Mouse (Mus musculus) layer of hippocampus, adult 11-12 months (tissue): ENCODE measurements around the gene Doc2a.

ENCODE experiments used
- DNase-seq: peaks from one replicate; pipeline ENCODE4 v3.0.0; 2022; ENCODE audit warnings: low spot score

Doc2a gene

DNA sequence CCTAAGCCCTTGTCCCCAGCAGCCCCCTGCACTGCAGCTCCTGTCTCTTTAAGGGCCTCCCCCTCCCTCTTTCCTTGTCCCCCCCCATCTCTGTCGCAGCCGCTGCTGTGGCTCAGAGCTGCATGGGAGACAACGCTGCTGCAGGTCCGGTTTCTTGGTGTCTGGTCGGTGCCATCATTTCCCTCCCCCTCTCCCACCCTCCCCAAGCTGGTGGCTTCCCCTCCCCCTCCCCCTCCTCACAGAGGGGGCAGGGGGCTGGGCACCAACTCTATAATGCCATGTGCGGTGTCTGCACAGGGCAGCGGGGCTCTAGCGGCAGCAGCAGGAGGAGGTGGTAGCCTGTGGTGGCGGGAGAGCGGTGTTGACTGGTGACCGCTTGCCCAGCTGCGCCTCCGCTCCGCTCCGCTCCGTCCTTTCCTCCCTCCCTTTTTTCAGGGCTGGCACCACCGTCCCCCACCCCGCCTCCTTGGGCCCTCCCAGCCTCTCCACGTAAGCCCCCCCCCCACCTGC lies 24.0 kb upstream of the Doc2a start:
- DNase-seq: no peak

GRCm38 (mm10) chr7:126823940-126824339 lies 23.3 kb upstream of the Doc2a start:
- no peak for DNase-seq

GRCm38 (mm10) chr7:126825403-126825802 lies 21.8 kb upstream of the Doc2a start:
- no peak for DNase-seq

GRCm38 (mm10) chr7:126825952-126826351 lies 21.3 kb upstream of the Doc2a start:
- DNase-seq: no peak

GRCm38 (mm10) chr7:126831539-126831938 lies 15.7 kb upstream of the Doc2a start, which contains the start of gene 4930451I11Rik:
Gene 4930451I11Rik (minus strand): TSS chr7:126831639.
- DNase-seq: no peak

DNA sequence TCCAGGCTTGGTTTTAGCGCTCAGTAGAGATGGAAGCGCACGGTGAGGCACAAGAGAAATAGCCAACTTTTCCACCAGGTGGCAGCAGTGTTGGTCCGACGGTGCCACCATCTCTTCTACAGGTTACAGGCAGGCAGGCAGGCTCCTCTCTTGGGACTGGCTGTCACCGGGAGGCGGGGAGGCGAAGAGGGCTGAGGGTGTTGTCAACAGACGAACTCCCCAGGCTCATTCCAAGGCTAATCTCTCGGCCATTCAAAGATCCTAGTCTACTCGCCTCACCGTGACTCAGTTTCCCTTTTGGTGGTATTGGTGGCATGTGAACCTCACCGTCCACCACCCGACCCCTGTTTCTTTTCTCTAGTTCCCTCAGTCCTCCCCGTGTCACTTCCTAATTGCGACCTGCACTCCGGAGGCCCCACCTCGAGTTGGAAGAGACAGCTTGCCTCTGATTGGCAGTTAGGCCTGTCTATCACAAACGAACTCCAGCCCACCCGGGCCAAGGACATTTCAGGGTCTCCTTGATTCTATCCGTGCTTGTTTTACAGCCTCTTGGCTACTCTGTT lies 15.1 kb upstream of the Doc2a start:
- peak; percentile 83 for DNase-seq

- DNase-seq: no peak
Measured at GRCm38 (mm10) chr7:126833294-126833693, 13.9 kb upstream of the Doc2a start.

- no peak for DNase-seq
Measured at GRCm38 (mm10) chr7:126843276-126843675, 3.9 kb upstream of the Doc2a start.

DNA sequence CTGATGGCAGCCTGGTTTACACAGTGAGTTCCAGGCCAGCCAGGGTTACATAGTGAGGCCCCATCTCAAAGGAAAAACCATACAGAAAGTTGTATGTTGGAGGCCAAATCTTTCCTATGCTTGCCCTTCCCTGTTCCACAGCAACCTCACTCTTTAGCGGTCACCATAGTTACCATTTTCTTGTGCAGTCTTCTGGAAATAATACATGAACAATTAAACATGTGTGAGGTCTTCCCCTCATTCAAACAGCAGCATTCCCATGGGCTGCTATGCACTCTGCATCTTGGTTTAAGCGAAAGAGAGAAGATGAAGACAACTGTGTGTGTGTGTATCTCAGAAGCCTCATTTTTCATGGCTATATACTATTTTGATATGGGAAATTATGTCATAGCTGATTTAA lies 1.7 kb upstream of the Doc2a start:
- DNase-seq: no peak

DNA sequence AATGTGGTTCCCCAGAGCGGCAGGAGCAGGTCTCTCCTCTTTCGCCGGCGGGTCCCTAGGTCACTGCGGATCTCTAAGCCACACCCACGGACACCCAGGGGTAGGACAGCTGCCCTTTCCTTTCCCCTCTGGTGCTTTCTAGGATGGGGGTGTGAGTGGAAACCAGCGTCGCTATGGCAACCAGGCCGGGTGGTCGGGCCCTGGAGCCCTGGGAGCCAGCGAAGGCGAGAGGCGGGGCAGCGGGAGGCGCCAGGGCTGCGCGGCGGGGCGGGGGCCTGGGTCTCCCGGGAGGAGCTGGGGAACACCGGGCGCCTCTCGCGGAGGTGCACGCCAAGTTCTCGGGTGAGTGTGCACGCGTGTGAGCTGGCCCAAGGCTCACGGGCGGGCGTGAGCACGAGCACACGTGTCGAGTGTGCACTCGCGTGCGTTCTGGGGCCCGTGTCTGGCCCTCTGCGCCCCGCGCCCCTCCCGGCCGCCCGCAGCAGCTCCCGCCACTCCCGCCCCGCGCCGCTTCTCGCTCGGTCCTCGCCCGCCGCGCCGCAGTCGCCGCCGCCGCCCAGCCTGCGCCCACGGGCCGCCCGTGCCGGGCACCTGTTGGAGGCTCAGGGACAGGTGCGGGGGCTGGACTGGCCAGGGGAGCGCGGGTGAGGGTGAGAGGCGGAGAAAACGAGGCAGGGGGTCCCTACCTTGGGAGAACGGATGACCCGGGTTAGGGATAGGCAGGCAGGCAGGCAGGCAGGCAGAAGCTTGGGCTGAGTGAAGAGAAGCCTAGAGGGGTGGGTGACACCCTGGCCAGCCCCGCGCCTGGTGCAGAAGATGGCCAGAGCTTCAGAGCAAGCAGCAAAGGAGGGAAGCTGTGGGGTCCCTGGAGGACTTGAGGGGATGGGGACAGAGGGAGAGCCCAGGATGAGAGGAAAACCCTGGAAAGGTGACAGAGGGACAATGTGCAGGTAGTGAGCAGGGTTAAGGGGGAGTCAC lies 494 bp downstream of the Doc2a start:
- DNase-seq: no peak

- DNase-seq: no peak
Measured at GRCm38 (mm10) chr7:126848794-126849193, 1.6 kb downstream of the Doc2a start.

- DNase-seq: no peak
Measured at GRCm38 (mm10) chr7:126850161-126850560, 2.9 kb downstream of the Doc2a start.

DNA sequence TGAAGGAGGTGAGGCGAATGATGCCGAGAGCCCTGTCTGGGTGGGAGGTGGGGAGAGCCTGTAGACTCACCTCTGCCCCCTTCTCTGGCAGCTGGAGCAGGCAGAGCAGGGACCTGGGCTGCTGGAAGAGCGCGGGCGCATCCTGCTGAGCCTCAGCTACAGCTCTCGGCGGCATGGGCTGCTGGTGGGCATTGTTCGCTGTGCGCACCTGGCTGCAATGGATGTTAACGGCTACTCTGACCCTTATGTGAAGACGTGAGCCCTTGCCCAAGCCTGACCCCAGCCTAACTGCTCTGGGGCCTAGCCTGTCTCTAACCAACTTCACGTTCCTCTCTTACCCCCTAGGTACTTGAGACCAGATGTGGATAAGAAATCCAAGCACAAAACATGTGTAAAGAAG lies 4.0 kb downstream of the Doc2a start:
- DNase-seq: no peak

- no peak for DNase-seq
Measured at GRCm38 (mm10) chr7:126853454-126853853, 6.2 kb downstream of the Doc2a start.

DNA sequence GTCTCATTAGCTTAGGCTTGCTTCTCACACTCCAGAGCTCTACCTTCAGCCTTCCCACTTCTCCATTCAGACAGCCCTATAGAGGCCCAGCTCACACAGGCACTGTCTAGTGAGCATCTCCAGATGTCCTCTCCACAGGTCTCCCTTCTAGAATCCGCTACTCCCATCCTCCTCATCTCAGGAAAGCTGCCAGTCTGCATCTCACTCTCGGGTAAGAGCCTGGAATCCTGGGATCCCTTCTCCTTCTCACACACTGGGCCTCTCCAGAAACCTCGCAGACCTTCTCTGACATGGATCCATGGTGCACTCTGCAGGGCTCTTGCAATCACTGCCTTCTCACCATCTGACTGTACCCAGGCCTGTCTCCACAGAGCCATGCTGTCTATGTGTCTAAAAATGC lies 8.4 kb downstream of the Doc2a start:
- no peak for DNase-seq

GRCm38 (mm10) chr7:126856741-126857420 lies 9.7 kb downstream of the Doc2a start:
- DNase-seq: no peak

GRCm38 (mm10) chr7:126860987-126861386 lies 13.8 kb downstream of the Doc2a start:
- no peak for DNase-seq

- peak; percentile 93 for DNase-seq
Measured at GRCm38 (mm10) chr7:126861429-126862130, 14.4 kb downstream of the Doc2a start, which contains the start of gene Hirip3. Gene Hirip3 (plus strand): TSS chr7:126861972.

- DNase-seq: peak; percentile 95
Measured at GRCm38 (mm10) chr7:126862147-126862784, 15.1 kb downstream of the Doc2a start, which contains the start of gene Ino80e. Gene Ino80e (minus strand): TSS chr7:126862377.

DNA sequence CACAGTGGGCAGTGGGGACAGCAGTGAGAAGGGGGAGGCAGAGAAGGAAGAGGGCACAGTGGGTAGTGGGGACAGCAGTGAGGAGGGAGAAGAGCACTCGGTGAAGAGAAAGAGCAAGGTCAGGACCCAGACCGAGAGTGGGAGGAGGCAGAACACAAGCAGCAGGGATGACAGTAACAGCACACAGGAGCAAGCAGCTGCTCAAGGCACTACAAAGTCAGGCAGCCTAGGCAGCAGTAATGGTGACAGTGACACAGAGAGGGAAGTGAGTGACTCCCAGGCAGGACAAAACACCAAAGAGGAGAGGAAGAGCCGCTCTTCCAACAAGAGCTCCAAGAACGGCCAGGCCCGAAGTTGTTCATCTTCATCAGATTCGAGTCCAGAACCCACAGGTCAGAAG lies 16.6 kb downstream of the Doc2a start:
- DNase-seq: no peak

DNA sequence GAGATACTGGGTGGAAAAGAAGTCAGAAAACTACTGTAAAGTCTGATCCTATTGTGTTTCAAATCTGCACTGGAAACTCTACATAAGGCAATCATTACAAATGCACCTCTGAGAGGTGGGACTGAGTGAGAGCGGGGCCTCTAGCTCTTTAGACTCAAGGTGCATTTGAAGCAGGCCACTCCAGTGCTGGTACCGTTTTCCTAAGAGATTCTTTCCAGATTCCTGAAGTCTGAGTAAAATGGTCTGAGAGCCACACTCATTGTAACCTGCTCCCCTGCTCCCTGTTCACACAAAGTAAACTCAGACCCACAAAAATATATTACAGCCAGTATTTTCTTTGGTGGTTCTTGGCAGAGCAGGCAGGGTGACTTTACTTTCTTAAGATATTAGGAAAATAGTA lies 20.3 kb downstream of the Doc2a start:
- DNase-seq: no peak
